Mouse (Mus musculus) lung, postnatal 0 days (tissue): ENCODE measurements around the gene Thrb.

ENCODE experiments used
- CTCF ChIP-seq: IDR thresholded peaks from 2 replicates; pipeline ENCODE4 v1.5.1; 2016; ENCODE audit warnings: antibody characterized with exemption, mild to moderate bottlenecking
- EP300 ChIP-seq: IDR thresholded peaks from 2 replicates; pipeline ENCODE4 v1.6.1; 2016; ENCODE audit warnings: antibody characterized with exemption, mild to moderate bottlenecking, control low read depth

DNA sequence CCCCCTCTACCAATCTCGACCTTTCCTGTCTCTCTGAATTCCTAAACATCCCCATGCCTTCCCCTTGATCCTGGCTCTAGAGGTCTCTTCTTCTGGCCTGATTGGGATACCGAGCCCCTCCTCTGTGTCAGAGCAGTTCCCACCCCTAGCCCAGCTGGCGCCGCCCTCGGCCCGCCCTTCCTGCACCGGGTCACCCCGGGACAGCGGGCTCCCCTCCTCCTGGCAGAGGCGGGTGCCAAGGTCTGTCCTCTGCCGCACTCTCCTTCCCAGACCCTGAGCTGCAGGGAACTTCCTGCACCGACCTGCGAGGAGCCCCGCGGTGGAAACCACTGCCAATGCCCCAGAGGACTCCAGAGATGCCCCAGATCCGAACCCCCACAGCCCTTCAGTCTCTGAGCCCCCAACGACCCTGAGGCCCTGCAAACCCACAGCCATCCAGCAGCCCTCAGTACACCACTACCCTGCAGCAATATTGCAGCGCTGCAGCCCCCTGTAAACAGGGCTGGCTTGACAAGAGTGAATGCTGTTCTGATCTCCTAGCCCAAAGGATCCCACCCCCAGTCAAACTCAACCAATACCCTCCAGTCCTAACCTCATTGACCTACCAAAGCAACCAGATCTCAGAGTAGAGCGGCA lies 27.1 kb upstream of the Thrb start:
- TF ChIP-seq CTCF (no peak), EP300 (no peak)
